Mouse (Mus musculus): ENCODE results near the gene Tub. TPM values are rescaled to one million over a fixed set of nuclear protein-coding genes. Genes with fewer than 3 reads are reported as not detected.

The Tub gene
- total RNA-seq, 2 experiments from 2014 or later: 0.14 to 0.67 TPM

Other genes starting within 250 kb of the Tub start
- not detected for gene Olfr512, start 237.0 kb upstream of the Tub start, total RNA-seq (2021)
- not detected for gene Olfr513, start 199.4 kb upstream of the Tub start, total RNA-seq (2021)
- not detected for gene Olfr514, start 124.3 kb upstream of the Tub start, total RNA-seq (2021)
- not detected for gene Olfr516, start 99.8 kb upstream of the Tub start, total RNA-seq (2021)
- gene Olfr517, start 78.0 kb upstream of the Tub start, total RNA-seq (2021): not detected
- not detected for gene Olfr518, start 65.3 kb upstream of the Tub start, total RNA-seq (2021)
- not detected for gene Olfr519, start 55.9 kb upstream of the Tub start, total RNA-seq (2021)
- gene Nlrp10, start 20.2 kb upstream of the Tub start, total RNA-seq (2021): 10 to 100 TPM; 21.6 to 22.4 TPM
- 10 to 100 TPM; 90.4 to 91.4 TPM for gene Eif3f, start 15.9 kb upstream of the Tub start, total RNA-seq (2021)
- gene Ric3, start 133.0 kb downstream of the Tub start, total RNA-seq (2021): under 1 TPM; 0.87 to 0.97 TPM
- 1 to 10 TPM; 2.4 to 3.1 TPM for gene Lmo1, start 224.9 kb downstream of the Tub start, total RNA-seq (2021)

Measured in heart, postnatal 36 days (tissue).